Mouse (Mus musculus) spleen, postnatal 14 days (tissue): ENCODE data around the gene Svbp.

Experiments used
- DNase-seq, 2 experiments: peaks; one replicate each; pipeline ENCODE4 v3.0.0; 2021 to 2022; ENCODE audit warnings: low spot score in 2 of 2

The Svbp gene

GRCm38 (mm10) chr4:119194909-119195581, at the start of gene Svbp:
Svbp (plus strand) TSS chr4:119195306.
- peak; percentile 87 to 90 for DNase-seq

- DNase-seq: no peak
Observed at GRCm38 (mm10) chr4:119146816-119147215, 48.3 kb upstream of the Svbp start.

- DNase-seq: no peak
Observed at GRCm38 (mm10) chr4:119147347-119147746, 47.8 kb upstream of the Svbp start.

- DNase-seq: no peak
Observed at GRCm38 (mm10) chr4:119148741-119149140, 46.4 kb upstream of the Svbp start.

GRCm38 (mm10) chr4:119157186-119157585, 37.9 kb upstream of the Svbp start:
- peak; percentile 56 to 74 for DNase-seq

- no peak for DNase-seq
Observed at GRCm38 (mm10) chr4:119157891-119158290, 37.2 kb upstream of the Svbp start.

GRCm38 (mm10) chr4:119161358-119161757, 33.7 kb upstream of the Svbp start:
- no peak for DNase-seq

- DNase-seq: no peak
Observed at GRCm38 (mm10) chr4:119162990-119163389, 32.1 kb upstream of the Svbp start.

GRCm38 (mm10) chr4:119165916-119166315, 29.2 kb upstream of the Svbp start:
- DNase-seq: no peak

- DNase-seq: no peak
Observed at GRCm38 (mm10) chr4:119167068-119167467, 28.0 kb upstream of the Svbp start.

- DNase-seq: peak; percentile 66 to 84
Observed at GRCm38 (mm10) chr4:119167663-119168062, 27.4 kb upstream of the Svbp start.

GRCm38 (mm10) chr4:119172919-119173650, 22.0 kb upstream of the Svbp start:
- no peak for DNase-seq

GRCm38 (mm10) chr4:119173851-119174453, 21.2 kb upstream of the Svbp start, which contains the start of gene Zfp691:
Zfp691 (minus strand) TSS chr4:119174195.
- peak; percentile 85 to 89 for DNase-seq

- DNase-seq: no peak
Observed at GRCm38 (mm10) chr4:119177702-119178101, 17.4 kb upstream of the Svbp start.

GRCm38 (mm10) chr4:119178331-119178730, 16.8 kb upstream of the Svbp start:
- no peak for DNase-seq

GRCm38 (mm10) chr4:119180133-119180707, 14.9 kb upstream of the Svbp start:
- no peak for DNase-seq

- no peak for DNase-seq
Observed at GRCm38 (mm10) chr4:119181456-119181855, 13.7 kb upstream of the Svbp start.

GRCm38 (mm10) chr4:119183525-119183924, 11.6 kb upstream of the Svbp start:
- no peak for DNase-seq

- no peak for DNase-seq
Observed at GRCm38 (mm10) chr4:119185771-119186170, 9.3 kb upstream of the Svbp start.

GRCm38 (mm10) chr4:119188060-119188785, 6.9 kb upstream of the Svbp start:
- DNase-seq: peak; percentile 40 to 50

- DNase-seq: no peak
Observed at GRCm38 (mm10) chr4:119189392-119189791, 5.7 kb upstream of the Svbp start.

GRCm38 (mm10) chr4:119189864-119190263, 5.2 kb upstream of the Svbp start, which contains the start of gene Ermap:
Ermap (minus strand) TSS chr4:119190011.
- DNase-seq: peak; percentile 43 to 57
